Mouse (Mus musculus): ENCODE data around the gene Adgrd1.

GRCm38 (mm10) chr5:129148485-129148884 is 51.9 kb downstream of the Adgrd1 start:
- TF ChIP-seq CTCF (IDR thresholded peaks at IDR 0.05; ENCODE audit: low read depth) (no peak), EP300 (IDR thresholded peaks at IDR 0.05; ENCODE audit: low read depth) (no peak)
